Mouse (Mus musculus) cerebellum, adult 2 months (tissue): ENCODE measurements around the gene Naip1. TPM values are rescaled to one million over a fixed set of nuclear protein-coding genes. Genes with fewer than 3 reads are reported as not detected.
"Not testable (repeated sequence)": the region's sequence is repeated elsewhere in the genome, so short reads cannot be mapped to it uniquely, and the experiment has no call there.

ENCODE experiments used
- DNase-seq, 2 experiments: peaks; one replicate each; pipeline ENCODE4 v3.0.0; 2021
- H3K27ac ChIP-seq: fragments of 200-500 bp; 2 replicates; pipeline ENCODE4 v1.5.1; 2012; ENCODE audit warnings: low read length, control low read depth, inconsistent platforms; ENCODE audit not compliant: insufficient read depth
- H3K27me3 ChIP-seq: fragments of 200-500 bp; 2 replicates; pipeline ENCODE4 v1.6.1; 2012; ENCODE audit warnings: inconsistent platforms, mild to moderate bottlenecking, low read length, moderate library complexity; ENCODE audit not compliant: control insufficient read depth, insufficient read depth
- H3K4me1 ChIP-seq: fragments of 200-500 bp; 2 replicates; pipeline ENCODE4 v1.6.1; 2011; ENCODE audit warnings: low read length; ENCODE audit not compliant: control insufficient read depth, insufficient read depth
- H3K4me3 ChIP-seq: fragments of 200-500 bp; replicated peaks from 2 replicates; pipeline ENCODE3; 2011; ENCODE audit warnings: mild to moderate bottlenecking, low read depth, low read length, control low read depth; ENCODE audit not compliant: insufficient read depth
- CTCF ChIP-seq: fragments of 200-500 bp; IDR thresholded peaks from 2 replicates; pipeline ENCODE4 v1.5.1; 2011; ENCODE audit warnings: low read depth, mild to moderate bottlenecking, control low read depth, low read length, moderate library complexity, borderline replicate concordance; ENCODE audit not compliant: insufficient read depth
- POLR2A ChIP-seq: fragments of 200-500 bp; IDR thresholded peaks from 2 replicates; pipeline ENCODE4 v1.6.1; 2011; ENCODE audit warnings: low read length, control low read depth, borderline replicate concordance; ENCODE audit not compliant: insufficient read depth
- WGBS: fragments of 180-500 bp; shearing (Covaris S2); methylation state at CpG from one replicate; pipeline ENCODE4 v1.1.7; 2018; 5-methylcytosine and 5-hydroxymethylcytosine counted together
- polyA plus RNA-seq: library from polyadenylated mRNA; depleted of rRNA; stranded (reverse); fragments of >200 nt; gene quantifications from 2 replicates; pipeline ENCODE4 v1.2.3, GENCODE M21; 2012

The Naip1 gene
- polyA plus RNA-seq, 1 experiment = 0.15 TPM

DNA sequence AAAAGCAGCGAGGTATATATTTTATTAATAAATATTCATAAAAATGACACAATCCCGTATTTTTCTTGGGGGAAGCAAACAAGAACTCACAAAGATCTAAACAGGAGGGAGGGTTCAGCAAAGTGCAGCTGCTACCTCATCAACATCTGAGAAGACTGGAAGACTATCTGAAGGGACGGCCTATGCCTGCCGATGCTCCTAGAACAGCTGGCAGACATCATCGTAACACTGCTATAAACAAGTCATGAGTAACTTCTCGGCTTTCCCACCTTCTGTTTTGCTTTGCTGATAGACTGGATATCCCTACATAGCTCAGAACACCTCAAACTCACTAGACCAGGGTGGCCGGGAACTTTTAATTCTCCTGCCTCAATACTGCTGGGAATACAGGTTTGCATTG is 30.9 kb upstream of the Naip1 start:
- Histone ChIP-seq H3K27ac (no peak overlapping the region), H3K4me3 (no peak overlapping the region), H3K27me3 (no peaks in the 10 kb centered on the region; the same call in 1 of the 2 replicates), H3K4me1 (no peaks in the 10 kb centered on the region)
- 97% methylated on average over 7 of the region's 7 CpGs for WGBS
- DNase-seq = no peak
- TF ChIP-seq CTCF (no peak), POLR2A (no peak)

DNA sequence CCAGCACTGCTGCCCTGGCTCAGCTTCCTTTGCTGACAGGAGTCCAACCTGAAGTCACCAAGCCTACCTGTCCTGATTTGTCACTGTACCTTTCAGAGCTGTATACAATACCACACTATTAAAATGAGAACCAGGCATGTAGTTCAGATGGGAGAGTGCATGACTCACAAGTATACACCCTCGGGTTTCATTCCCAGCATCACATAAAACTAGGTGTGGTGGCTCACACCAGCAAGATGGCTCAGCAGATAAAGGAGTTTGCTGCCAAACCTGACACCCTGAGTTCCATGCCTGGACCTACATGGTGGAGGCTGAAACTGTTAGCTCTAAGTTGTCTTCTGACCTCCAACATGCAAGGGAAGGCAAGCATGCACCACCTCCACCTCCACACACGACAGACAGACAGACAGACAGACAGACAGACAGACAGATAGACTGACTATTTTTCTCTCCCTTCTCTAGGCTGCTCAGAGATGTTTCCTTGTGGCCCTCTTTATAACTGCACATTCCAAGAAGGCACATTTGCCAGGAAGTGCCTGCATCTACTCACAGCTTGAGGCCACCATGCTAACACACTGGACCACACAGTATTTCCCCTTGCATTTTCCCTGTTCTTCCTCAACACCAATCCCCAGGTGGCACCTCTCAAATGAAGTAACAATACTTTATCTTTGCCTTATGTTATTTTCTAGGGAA is 11.0 kb upstream of the Naip1 start:
- TF ChIP-seq POLR2A (no peak), CTCF (no peak)
- 94% methylated on average over 2 of the region's 2 CpGs for WGBS

DNA sequence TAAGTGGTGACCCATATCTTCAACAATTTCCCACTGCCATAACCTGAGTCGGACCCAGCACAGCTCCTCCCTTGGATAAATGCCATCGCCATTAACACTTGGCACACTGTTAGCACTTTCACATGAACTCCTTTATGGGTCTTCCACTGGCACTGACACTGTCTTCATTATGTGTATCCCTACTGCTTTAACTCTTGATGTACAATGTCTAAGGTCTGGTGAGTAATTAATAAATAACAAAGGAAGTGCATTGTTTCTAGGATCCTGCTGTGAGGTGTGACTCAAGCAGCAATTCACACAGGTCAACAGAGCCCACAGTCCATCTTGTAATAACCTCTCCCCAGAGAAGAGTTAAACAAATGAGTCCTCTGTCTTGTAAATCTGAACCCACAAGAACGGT is 8.7 kb upstream of the Naip1 start:
- WGBS = 42% methylated on average over 3 of the region's 3 CpGs
- no peak overlapping the region for H3K4me3 ChIP-seq
- H3K4me1 ChIP-seq = no peaks in the 10 kb centered on the region
- H3K27me3 ChIP-seq = no peaks in the 10 kb centered on the region
- DNase-seq = no peak
- no peak overlapping the region for H3K27ac ChIP-seq
- TF ChIP-seq POLR2A = no peak
- no peak for TF ChIP-seq CTCF

More for the DNA sequence above, 11.0 kb upstream of the Naip1 start:
- H3K4me1 ChIP-seq = no peaks in the 10 kb centered on the region
- no peak overlapping the region for H3K27ac ChIP-seq
- H3K27me3 ChIP-seq = no peaks in the 10 kb centered on the region
- DNase-seq = no peak
- no peak overlapping the region for H3K4me3 ChIP-seq

DNA sequence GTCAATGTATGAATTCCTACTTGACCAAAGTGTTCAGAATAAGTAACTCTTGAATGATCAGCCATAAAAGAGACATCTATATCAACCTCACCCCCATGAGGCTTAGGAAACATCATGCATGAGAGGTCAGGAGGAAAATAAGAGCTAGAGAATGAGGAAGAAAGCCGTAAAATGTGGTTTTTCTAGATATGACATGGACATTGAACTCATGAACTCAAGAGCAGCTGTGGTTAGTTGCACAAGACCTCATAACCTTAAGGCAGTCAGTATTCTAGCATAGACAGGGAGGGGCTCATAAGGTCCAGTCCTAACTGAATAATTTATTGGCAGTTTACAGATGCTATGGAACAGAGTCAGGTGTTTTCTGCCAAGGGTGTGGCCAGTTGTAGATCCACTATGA is 3.2 kb downstream of the Naip1 start:
- DNase-seq = no peak
- no peak for TF ChIP-seq CTCF
- TF ChIP-seq POLR2A = no peak
- Histone ChIP-seq H3K27me3 (no peaks in the 10 kb centered on the region), H3K27ac (no peak overlapping the region), H3K4me1 (no peaks in the 10 kb centered on the region), H3K4me3 (no peak overlapping the region)
- 74% methylated on average over 1 of the region's 1 CpGs for WGBS

DNA sequence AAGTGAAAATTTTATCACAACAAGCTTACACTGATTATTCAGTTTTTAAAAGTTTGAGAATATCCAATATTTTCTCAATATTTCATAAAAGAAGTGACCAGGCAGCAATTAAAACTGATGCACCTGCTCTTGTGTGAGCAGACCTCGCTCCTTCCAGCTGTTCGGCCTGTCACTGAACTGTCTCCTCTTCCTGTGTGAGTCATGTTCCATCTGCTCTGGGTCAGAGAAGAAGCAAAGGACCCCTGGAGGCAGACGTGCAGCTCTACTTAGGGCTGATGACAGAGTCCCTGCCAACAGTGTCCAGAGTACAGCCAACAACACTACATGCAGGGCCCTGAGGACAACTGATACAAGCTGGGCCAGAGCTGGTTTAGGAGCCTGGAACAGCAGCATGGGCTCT is 12.6 kb downstream of the Naip1 start:
- no peak overlapping the region for H3K4me3 ChIP-seq
- H3K27ac ChIP-seq = no peak overlapping the region
- H3K4me1 ChIP-seq = no peaks in the 10 kb centered on the region
- WGBS = 38% methylated on average over 3 of the region's 3 CpGs
- no peaks in the 10 kb centered on the region for H3K27me3 ChIP-seq
- no peak for DNase-seq
- no peak for TF ChIP-seq CTCF
- no peak for TF ChIP-seq POLR2A

DNA sequence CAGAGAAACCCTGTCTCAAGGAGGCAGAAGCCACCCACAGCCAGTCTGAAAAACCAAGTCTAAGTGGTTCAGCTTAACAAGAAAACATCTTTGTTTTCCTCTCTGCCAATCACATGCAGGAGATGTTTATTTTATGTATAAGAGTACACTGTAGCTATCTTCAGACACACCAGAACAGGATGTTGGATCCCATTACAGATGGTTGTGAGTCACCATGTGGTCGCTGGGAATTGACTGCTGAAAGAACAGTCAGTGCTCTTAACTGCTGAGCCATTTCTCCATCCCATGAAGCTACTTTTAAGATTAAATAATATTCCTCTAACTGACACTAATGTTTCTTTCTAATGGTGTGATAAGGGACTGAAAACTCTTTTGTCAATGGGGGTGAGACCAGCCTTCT is 14.0 kb downstream of the Naip1 start:
- Histone ChIP-seq H3K4me1 (no peaks in the 10 kb centered on the region), H3K27ac (no peak overlapping the region), H3K4me3 (no peak overlapping the region), H3K27me3 (no peaks in the 10 kb centered on the region)
- WGBS = 52% methylated on average over 1 of the region's 1 CpGs
- no peak for DNase-seq
- no peak for TF ChIP-seq POLR2A
- TF ChIP-seq CTCF = no peak

DNA sequence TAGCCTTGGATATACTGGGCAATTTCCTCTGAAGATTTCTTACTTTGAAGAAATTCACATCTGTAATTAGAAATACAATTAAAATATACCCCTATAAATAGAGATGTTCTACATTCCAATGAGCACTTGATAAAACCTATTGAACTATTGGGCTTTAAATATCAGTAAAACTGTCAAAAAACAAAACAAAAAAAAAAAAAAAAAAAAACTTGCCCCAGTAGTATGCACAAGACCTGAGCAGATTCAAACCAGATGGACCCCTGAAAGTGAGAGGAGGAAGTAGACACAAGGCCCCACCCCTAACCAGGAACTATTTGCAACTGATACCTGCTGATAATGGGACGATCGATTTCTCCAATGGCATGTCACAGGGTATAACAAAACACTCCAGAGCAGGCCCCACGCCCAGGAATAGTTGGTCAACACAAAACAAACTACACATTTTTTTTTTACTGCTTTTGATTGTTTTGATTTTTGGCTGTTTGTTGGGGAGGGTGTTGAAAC is 15.3 kb downstream of the Naip1 start:
- no peak for TF ChIP-seq POLR2A
- TF ChIP-seq CTCF = no peak
- 78% methylated on average over 3 of the region's 3 CpGs for WGBS
- DNase-seq = no peak
- no peaks in the 10 kb centered on the region for H3K4me1 ChIP-seq
- no peak overlapping the region for H3K27ac ChIP-seq
- H3K4me3 ChIP-seq = no peak overlapping the region
- H3K27me3 ChIP-seq = no peaks in the 10 kb centered on the region

DNA sequence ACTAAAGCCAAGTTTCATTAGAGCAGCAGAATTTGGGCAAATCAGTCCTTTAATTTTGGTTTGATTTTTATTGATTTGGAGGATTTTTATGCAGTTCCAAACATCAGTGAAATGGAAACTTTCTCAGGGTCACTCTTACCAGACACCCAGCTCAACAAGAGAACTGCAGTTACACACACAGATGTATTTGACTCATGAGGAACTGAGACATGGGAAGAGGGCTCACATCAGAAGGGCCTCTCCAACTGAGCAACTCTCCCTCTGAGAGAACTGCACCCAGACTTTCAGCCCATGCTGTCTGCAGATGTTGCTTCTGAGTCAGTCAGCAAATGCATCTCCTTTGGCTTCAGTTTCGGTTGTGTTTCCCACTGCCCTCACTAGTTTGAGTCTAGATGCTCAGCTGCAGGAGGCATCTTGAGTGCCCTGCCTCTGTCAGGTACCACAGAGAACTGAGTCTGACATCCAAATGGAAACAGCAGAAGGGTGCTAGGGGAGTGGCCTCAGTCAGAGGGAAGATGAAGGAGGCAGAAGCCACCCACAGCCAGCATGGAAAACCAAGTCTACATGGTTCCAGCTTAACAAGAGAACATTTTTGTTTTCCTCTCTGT is 16.0 kb downstream of the Naip1 start:
- H3K27ac ChIP-seq, H3K4me3 ChIP-seq, H3K27me3 ChIP-seq, DNase-seq, H3K4me1 ChIP-seq: not testable (repeated sequence)
- WGBS = 90% methylated on average over 1 of the region's 1 CpGs

DNA sequence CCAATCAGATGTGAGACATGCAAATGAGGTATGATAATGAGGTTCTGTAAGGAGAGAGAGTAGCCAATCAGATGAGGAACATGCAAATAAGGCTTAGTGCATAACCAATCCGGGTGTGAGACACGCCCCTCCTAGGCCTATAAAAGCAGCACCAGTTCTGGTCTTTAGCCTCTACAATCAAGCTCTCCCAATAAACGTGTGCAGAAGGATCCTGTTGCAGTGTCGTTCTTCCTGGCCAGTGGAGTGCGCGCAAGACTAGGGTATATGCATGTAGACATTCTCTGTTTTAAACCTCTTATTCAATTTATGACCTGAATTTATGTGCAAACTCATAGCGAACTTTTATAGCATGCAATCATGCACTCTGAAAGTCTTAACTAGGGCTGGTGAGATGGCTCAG is 32.7 kb downstream of the Naip1 start:
- 84% methylated on average over 7 of the region's 7 CpGs for WGBS
- not testable (repeated sequence) for H3K4me1 ChIP-seq, H3K27me3 ChIP-seq, H3K4me3 ChIP-seq, H3K27ac ChIP-seq, DNase-seq
